Mouse (Mus musculus) limb, embryonic 15.5 days (tissue): ENCODE measurements around the gene Steap3. TPM values are rescaled to one million over a fixed set of nuclear protein-coding genes. Genes with fewer than 3 reads are reported as not detected.
"Not testable (repeated sequence)": the region's sequence is repeated elsewhere in the genome, so short reads cannot be mapped to it uniquely, and the experiment has no call there.

Experiments
- ATAC-seq: fragments of 200-750 bp; cut with Nextera tagmentation; 2 replicates; pipeline ENCODE4 v1.8.0; 2017; ENCODE audit warnings: low read depth, moderate TSS enrichment; ENCODE audit not compliant: insufficient number of reproducible peaks, low FRiP score, low TSS enrichment
- H3K27ac ChIP-seq: fragments of 300-500 bp; sonication (generic); 2 replicates; pipeline ENCODE4 v1.5.1; 2015; ENCODE audit warnings: moderate library complexity, mild to moderate bottlenecking, inconsistent platforms
- H3K27me3 ChIP-seq: fragments of 300-500 bp; sonication (generic); 2 replicates; pipeline ENCODE4 v1.6.1; 2015; ENCODE audit warnings: inconsistent platforms
- H3K36me3 ChIP-seq: fragments of 300-500 bp; sonication (generic); 2 replicates; pipeline ENCODE4 v1.6.1; 2015; ENCODE audit warnings: inconsistent platforms
- H3K4me1 ChIP-seq: fragments of 300-500 bp; sonication (generic); 2 replicates; pipeline ENCODE4 v1.6.1; 2015; ENCODE audit warnings: inconsistent platforms
- H3K4me2 ChIP-seq: fragments of 300-500 bp; sonication (generic); 2 replicates; pipeline ENCODE4 v1.6.1; 2015; ENCODE audit warnings: mild to moderate bottlenecking, inconsistent platforms
- H3K4me3 ChIP-seq: fragments of 300-500 bp; sonication (generic); 2 replicates; pipeline ENCODE4 v1.5.1; 2015; ENCODE audit warnings: mild to moderate bottlenecking, inconsistent platforms
- H3K9ac ChIP-seq: fragments of 300-500 bp; sonication (generic); 2 replicates; pipeline ENCODE4 v1.6.1; 2015; ENCODE audit warnings: inconsistent platforms
- H3K9me3 ChIP-seq: fragments of 300-500 bp; sonication (generic); 2 replicates; pipeline ENCODE4 v1.6.1; 2016; ENCODE audit warnings: inconsistent platforms
- WGBS: fragments of 180-500 bp; shearing (Covaris S2); methylation state at CpG from one replicate; pipeline ENCODE4 v1.1.7; 2015; 5-methylcytosine and 5-hydroxymethylcytosine counted together
- polyA plus RNA-seq: library from polyadenylated mRNA; unstranded; fragments of >200 nt; fragmentation: Nextera tagmentation; extraction: Ambion mirVana; gene quantifications from 2 replicates; pipeline ENCODE4 v1.2.1, GENCODE M21; 2015

The Steap3 gene
- polyA plus RNA-seq: 7.1 and 10.8 TPM in 2 replicates

DNA sequence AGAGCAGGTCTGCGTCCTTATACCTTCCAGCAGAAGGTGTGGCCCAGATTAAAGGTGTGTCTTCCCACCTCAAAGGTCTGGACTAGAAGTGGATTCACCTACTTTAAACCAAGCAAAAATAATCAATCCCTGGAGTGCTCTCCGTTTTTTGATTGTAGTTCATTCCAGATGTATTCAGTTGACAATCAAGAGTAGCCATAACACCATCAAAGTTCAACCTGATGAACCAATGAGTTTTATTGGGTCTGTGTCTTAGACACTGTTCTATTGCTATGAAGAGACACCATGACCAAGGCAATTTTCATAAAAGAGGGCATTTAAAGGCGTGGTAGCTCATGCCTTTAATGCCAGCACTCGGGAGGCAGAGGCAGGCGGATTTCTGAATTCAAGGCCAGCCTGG is at the start of gene Steap3:
Gene Steap3, minus strand, starts transcription at position 101 of the 400 bp plus-strand sequence.
- Histone ChIP-seq H3K27ac (no peak within 1 kb of the TSS), H3K36me3 (no peaks in the 10 kb centered on the region), H3K27me3 (no peaks in the 10 kb centered on the region), H3K9ac (no peak within 1 kb of the TSS), H3K4me3 (no peak within 1 kb of the TSS), H3K9me3 (no peaks in the 10 kb centered on the region), H3K4me1 (no peaks in the 10 kb centered on the region), H3K4me2 (no peak within 1 kb of the TSS)
- ATAC-seq: no peak
- WGBS: 86% methylated on average over 5 of the region's 5 CpGs

DNA sequence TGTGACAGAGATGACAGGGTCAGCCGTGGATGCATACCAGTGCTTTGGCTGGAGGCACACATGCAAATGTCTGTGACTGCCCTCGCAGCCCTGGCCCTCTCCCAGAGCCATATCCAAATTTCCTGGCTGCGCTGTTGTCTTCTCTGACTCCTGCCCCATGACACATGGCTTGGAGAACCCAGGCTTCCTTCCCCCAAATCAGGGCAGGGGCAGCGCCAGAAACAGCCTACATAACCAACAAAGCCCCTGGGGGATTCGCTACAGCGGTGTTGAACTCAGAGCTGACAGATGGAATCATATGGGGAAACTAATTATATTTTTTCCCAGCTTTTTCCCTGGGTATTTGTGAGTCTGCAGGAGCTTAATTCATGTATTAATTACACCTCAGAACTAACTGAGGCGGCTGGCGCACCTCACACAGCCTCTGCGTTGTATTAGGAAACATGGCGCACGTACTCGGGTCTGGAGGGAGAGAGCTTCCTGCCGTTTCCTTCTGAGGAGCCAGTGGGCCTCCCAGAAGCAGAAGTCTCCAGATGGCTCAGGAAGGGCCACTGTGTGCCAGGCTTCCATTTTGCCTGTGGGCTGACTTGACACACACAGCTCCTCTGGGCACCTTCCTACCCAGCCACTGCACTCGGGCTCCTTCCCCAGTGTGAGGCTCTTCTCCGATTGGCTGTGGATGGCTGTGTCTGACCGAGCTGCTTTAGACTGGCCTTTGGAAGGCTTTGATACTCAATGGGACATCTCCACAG is 48.9 kb upstream of the Steap3 start:
- Histone ChIP-seq H3K4me2 (no peak overlapping the region), H3K9ac (no peak overlapping the region), H3K4me1 (no peaks in the 10 kb centered on the region), H3K27me3 (no peaks in the 10 kb centered on the region), H3K36me3 (no peaks in the 10 kb centered on the region), H3K9me3 (no peaks in the 10 kb centered on the region), H3K4me3 (no peak overlapping the region), H3K27ac (no peak overlapping the region)
- no peak for ATAC-seq
- 77% methylated on average over 16 of the region's 16 CpGs for WGBS

DNA sequence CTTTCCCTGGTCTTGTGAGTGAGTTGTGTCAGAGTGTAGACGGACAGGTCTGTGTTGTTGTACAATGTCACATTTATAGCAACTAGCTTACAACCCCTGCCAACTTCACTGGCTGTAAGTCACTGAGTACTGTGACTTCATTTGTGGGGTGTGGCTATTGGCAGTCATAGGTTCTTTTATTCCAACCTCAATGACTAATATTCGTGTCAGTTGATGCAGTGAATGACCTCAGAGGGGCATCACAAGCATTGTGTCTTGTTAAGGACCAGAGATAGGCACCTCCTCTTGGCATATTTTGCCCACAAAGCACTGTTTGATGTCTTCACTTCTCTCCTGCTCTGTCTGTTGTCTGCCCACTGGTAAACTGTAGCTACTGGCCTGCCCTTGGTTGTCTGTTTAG is 33.3 kb upstream of the Steap3 start:
- WGBS: 61% methylated on average over 2 of the region's 2 CpGs
- Histone ChIP-seq H3K4me3 (no peak overlapping the region), H3K4me2 (no peak overlapping the region), H3K27me3 (no peaks in the 10 kb centered on the region), H3K27ac (no peak overlapping the region), H3K36me3 (no peaks in the 10 kb centered on the region), H3K9me3 (no peaks in the 10 kb centered on the region), H3K9ac (no peak overlapping the region), H3K4me1 (no peaks in the 10 kb centered on the region)
- ATAC-seq: no peak

DNA sequence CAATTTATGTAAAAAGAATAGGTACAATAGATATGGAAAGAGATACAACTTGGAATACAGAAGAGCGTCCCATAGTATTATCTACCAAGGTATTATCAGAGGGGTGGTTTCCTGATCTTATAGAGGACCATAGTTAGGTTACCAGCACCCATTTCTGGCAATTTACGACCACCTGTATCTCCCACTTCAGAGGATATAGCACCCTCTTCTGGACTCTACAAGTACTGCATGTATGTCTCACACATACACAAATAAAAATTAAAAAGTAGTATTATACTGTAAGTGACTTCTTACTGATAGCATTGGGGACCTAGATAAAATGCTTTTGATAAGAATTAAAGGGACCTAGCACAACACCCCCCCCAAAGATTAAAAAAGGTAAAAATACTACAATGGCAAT is 24.4 kb upstream of the Steap3 start:
- no peak for ATAC-seq
- H3K4me3 ChIP-seq: no peak overlapping the region
- H3K9ac ChIP-seq: no peak overlapping the region
- H3K36me3 ChIP-seq: no peaks in the 10 kb centered on the region
- H3K4me1 ChIP-seq: no peaks in the 10 kb centered on the region
- no peaks in the 10 kb centered on the region for H3K9me3 ChIP-seq
- 90% methylated on average over 2 of the region's 2 CpGs for WGBS
- no peaks in the 10 kb centered on the region for H3K27me3 ChIP-seq
- H3K4me2 ChIP-seq: no peak overlapping the region
- H3K27ac ChIP-seq: no peak overlapping the region

DNA sequence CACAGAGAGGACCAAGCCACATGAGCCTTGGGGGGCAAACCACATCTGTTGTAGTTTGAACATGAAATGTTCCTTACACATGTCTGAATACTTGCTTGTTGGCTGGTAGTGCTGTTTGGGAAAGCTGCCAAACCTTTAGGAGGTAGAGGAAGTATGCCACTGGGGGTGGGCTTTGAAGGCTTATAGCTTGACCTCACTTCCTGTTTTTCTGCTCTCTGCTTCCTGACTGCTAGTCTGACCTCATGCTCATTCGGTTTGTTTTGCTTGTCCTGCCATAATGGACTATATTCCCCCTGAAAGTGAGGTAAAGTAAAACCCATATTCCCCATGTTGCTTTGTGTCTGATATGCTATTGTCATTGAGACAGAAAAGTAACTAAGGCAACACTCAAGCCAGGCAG is 21.3 kb upstream of the Steap3 start:
- no peaks in the 10 kb centered on the region for H3K4me1 ChIP-seq
- no peak for ATAC-seq
- H3K27ac ChIP-seq: no peak overlapping the region
- H3K9ac ChIP-seq: no peak overlapping the region
- WGBS: 63% methylated on average over 1 of the region's 1 CpGs
- no peak overlapping the region for H3K4me2 ChIP-seq
- no peak overlapping the region for H3K4me3 ChIP-seq
- H3K27me3 ChIP-seq: no peaks in the 10 kb centered on the region
- no peaks in the 10 kb centered on the region for H3K9me3 ChIP-seq
- no peaks in the 10 kb centered on the region for H3K36me3 ChIP-seq

DNA sequence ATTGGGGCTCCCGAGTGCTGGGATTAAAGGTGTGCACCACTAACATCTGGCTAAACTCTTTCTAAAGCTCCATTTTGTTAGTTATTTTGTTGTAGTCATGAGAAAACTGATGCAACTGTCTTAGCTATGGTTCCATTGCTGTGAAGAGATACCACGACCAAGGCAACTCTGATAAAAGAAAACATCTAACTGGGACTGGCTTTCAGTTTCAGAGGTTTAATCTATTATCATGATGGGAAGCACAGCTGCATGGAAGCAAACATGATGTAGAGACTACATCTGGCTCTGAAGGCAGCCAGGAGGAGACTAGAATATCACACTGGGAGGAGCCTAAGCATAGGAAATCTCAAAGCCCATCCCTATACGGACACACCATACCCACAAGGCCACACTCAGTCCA is 19.2 kb upstream of the Steap3 start:
- Histone ChIP-seq H3K4me3 (no peak overlapping the region), H3K36me3 (no peaks in the 10 kb centered on the region), H3K27me3 (no peaks in the 10 kb centered on the region), H3K4me1 (no peaks in the 10 kb centered on the region), H3K4me2 (no peak overlapping the region), H3K27ac (no peak overlapping the region), H3K9me3 (no peaks in the 10 kb centered on the region), H3K9ac (no peak overlapping the region)
- WGBS: 81% methylated on average over 3 of the region's 3 CpGs
- ATAC-seq: no peak

DNA sequence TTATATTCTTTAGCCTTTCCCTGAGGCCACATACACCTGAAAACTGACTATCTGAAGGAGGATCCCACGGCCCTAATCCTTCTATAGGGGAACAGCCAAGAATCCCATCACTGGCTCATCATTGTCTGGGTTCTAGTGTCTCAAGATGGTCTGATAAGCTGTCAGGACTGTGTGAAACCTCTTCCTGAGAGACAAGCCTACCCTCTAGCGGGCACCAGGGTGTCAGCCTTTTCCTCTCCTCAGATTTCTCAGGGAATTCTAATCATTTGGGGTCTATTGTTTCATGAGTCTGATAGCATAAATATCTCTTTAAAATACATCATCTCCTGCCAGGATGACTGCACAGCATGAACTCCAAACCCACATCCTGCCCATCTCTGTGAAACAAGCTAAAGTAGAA is 17.3 kb upstream of the Steap3 start:
- ATAC-seq: no peak
- no peaks in the 10 kb centered on the region for H3K4me1 ChIP-seq
- no peak overlapping the region for H3K4me3 ChIP-seq
- 58% methylated on average over 2 of the region's 2 CpGs for WGBS
- no peak overlapping the region for H3K4me2 ChIP-seq
- no peak overlapping the region for H3K9ac ChIP-seq
- H3K27me3 ChIP-seq: no peaks in the 10 kb centered on the region
- H3K36me3 ChIP-seq: no peaks in the 10 kb centered on the region
- no peaks in the 10 kb centered on the region for H3K9me3 ChIP-seq
- no peak overlapping the region for H3K27ac ChIP-seq

DNA sequence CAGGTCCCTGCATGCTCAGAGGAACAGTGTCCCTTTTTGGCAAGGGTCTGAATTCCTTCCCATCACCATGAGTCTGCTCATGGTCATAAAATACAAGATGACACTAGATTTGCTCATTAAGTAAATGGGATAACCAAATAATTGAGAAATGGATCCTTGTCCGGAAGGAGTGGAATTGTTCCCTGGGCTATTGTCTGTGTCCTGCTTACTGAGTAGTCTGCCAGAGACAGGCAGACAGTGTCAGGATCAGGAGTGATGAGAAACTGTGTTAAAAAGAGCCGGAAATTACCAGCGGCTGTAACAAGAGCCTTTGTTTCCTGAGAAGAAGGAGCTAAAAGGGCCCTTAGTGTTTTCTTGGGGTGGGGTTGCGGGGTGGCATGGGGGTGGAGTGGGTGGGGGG is 15.2 kb upstream of the Steap3 start:
- Histone ChIP-seq H3K27me3 (no peaks in the 10 kb centered on the region), H3K4me1 (no peaks in the 10 kb centered on the region), H3K9ac (no peak overlapping the region), H3K9me3 (no peaks in the 10 kb centered on the region), H3K4me3 (no peak overlapping the region), H3K27ac (no peak overlapping the region), H3K36me3 (no peaks in the 10 kb centered on the region), H3K4me2 (no peak overlapping the region)
- ATAC-seq: no peak
- 61% methylated on average over 4 of the region's 4 CpGs for WGBS

DNA sequence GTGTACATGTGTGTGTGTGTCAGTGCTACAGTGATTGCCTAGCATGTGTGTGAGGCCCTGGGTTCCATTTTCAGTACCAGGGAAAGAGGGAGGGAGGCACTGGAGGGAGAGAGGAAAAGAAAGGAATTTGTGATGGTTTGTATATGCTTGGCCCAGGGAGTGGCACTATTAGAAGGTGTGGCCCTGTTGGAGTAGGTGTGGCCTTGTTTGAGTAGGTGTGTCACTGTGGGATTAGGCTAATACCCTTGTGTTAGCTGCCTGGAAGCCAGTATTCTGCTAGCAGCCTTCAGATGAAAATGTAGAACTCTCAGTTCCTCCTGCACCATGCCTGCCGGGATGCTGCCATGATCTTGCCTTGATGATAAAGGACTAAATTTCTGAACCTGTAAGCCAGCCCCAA is 3.6 kb upstream of the Steap3 start:
- not testable (repeated sequence) for H3K9ac ChIP-seq, H3K27me3 ChIP-seq, H3K27ac ChIP-seq, H3K9me3 ChIP-seq, H3K4me3 ChIP-seq, H3K4me1 ChIP-seq, ATAC-seq, H3K4me2 ChIP-seq, H3K36me3 ChIP-seq
- 76% methylated on average over 1 of the region's 1 CpGs for WGBS

DNA sequence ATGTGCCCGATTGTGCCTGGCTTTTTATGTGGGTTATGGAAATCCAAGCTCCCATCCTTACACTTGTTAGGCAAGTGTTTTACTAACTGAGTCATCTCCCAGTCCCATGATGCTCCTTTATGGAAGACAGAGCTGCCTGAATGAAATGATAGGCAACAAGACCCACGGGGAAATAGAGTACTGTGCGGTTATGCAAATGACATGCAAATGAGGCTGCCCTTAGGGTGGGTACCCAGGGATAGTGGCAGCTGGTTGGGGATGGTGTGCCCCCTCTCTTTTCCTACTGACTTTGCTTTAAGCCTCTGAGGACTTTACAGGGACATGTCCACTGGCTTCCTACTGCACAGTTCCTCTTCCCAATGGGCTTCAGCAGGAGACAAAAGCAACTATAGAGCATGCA is 2.7 kb upstream of the Steap3 start:
- WGBS: 77% methylated on average over 3 of the region's 3 CpGs
- no peak for ATAC-seq
- Histone ChIP-seq H3K9me3 (no peaks in the 10 kb centered on the region), H3K27me3 (no peaks in the 10 kb centered on the region), H3K9ac (no peak overlapping the region), H3K4me3 (no peak overlapping the region), H3K27ac (no peak overlapping the region), H3K36me3 (no peaks in the 10 kb centered on the region), H3K4me1 (no peaks in the 10 kb centered on the region), H3K4me2 (no peak overlapping the region)

DNA sequence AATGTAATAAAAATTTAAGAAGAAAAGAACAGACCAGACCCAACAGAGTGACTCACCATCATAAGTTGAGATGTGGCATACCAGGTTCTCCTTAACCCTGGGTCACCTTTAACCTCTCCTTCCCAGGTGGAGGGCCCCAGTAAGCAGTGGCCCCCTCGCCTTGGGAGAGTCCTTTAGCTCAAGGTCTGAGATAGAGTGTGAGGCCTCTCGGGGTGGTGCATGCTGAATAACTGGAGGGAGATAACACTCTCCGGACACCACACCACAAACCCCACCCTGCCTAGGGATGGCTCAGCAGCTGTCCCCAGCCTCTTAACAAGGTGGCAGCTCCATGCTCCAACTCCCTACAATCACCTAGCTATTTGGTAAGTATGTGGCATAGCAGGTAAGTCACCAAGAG is 1.6 kb downstream of the Steap3 start:
- 85% methylated on average over 3 of the region's 3 CpGs for WGBS
- no peak overlapping the region for H3K27ac ChIP-seq
- no peak overlapping the region for H3K4me3 ChIP-seq
- no peaks in the 10 kb centered on the region for H3K9me3 ChIP-seq
- no peaks in the 10 kb centered on the region for H3K27me3 ChIP-seq
- peaks cover 3% of the 10 kb centered on the region; the same call in 1 of the 2 replicates for H3K4me1 ChIP-seq
- no peaks in the 10 kb centered on the region for H3K36me3 ChIP-seq
- ATAC-seq: no peak
- no peak overlapping the region for H3K9ac ChIP-seq
- no peak overlapping the region for H3K4me2 ChIP-seq

DNA sequence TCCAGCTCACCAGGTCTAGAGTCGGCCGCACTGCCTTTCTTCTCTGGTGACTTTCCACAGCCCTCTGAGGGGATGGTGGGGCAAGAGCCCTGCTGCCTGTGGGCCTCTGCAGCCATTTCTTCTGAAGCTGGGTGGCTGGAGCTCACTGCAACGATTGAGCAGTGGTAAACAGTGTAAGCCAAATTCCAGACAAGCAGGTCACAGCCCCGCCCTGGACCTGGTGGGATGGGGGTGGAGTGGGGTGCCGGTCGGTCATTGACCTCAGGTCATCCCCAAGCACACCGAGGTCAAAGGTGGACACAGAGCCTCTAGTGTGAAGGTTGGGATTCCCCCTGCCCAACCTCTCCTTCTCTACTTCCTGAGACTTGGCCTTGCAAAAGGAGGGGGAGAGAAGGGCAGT is 2.4 kb downstream of the Steap3 start:
- Histone ChIP-seq H3K4me1 (peaks cover 11% of the 10 kb centered on the region), H3K4me3 (no peak overlapping the region), H3K36me3 (no peaks in the 10 kb centered on the region), H3K27me3 (no peaks in the 10 kb centered on the region), H3K9me3 (no peaks in the 10 kb centered on the region), H3K4me2 (no peak overlapping the region), H3K9ac (no peak overlapping the region), H3K27ac (no peak overlapping the region)
- WGBS: 66% methylated on average over 7 of the region's 7 CpGs
- ATAC-seq: no peak

DNA sequence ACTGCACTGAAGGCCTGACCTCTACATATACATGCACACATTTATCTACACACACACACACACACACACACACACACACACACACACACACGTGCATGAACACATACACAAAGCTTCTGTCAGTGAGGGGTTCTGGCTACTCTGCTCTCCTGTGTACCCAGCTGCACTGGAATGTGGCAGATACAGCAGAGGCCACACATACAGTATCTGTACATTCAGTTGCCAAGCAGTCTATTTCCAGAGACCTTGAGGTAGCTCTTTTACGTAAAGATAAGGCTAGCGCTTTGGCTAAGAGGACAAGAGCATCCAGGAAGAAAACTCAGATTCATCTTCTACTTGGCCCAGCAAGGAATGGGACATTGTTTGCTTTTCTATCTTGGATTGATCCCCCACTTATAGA is 4.9 kb downstream of the Steap3 start:
- H3K9ac ChIP-seq: no peak overlapping the region
- ATAC-seq: no peak
- H3K4me2 ChIP-seq: no peak overlapping the region
- no peaks in the 10 kb centered on the region for H3K9me3 ChIP-seq
- H3K27ac ChIP-seq: no peak overlapping the region
- H3K4me1 ChIP-seq: peaks cover 29% of the 10 kb centered on the region
- no peak overlapping the region for H3K4me3 ChIP-seq
- no peaks in the 10 kb centered on the region for H3K36me3 ChIP-seq
- H3K27me3 ChIP-seq: no peaks in the 10 kb centered on the region
- 77% methylated on average over 3 of the region's 3 CpGs for WGBS
